Mouse (Mus musculus): ENCODE results near the gene Bag3. TPM values are rescaled to one million over a fixed set of nuclear protein-coding genes. Genes with fewer than 3 reads are reported as not detected.

Bag3 gene
- polyA plus RNA-seq, 1 experiment, result 68.3 TPM

DNA sequence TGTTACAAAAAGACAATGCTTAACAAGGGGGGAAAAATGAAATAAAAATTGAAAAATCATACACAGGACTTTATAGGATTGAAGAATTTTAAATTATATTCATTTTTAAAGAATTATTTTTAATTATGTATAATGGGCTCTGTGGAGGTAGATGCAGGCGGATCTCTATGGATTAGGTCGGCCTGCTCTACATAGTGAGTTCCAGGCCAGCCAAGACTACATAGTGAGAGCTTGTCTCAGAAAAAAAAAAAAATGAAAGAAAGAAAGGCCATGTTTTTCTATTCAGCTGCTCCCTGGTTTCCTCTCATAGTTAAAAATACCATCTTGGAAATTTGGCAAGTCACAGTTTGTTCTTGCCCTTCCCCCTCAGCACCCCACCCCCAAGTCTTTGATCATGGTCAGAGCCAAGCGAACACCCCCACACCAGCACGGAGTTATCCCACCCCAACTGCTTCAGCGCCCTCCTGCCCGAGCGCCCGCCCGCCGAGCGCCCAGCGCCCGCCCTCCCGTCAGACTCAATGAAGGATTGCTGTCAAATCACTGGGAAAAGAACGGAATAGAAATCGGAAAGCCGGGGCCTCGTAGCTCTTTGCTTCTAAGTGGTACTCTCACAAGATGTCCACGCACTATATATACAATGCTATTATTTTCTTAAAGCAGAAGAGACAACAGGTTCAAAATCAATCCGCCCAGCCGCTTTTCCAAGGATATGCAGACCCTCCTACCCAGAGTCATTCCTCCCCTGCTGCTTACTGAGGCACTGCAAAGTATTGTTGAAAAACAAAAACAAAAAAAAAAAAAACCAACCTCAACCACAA lies 68.9 kb downstream of the Bag3 start:
- Histone ChIP-seq H3ac (ENCODE audit: control insufficient read depth, insufficient read length) (no peak overlapping the region), H3K4me2 (ENCODE audit: low read depth) (no peak overlapping the region), H3K36me3 (ENCODE audit: control insufficient read depth, insufficient read depth) (no peaks in the 10 kb centered on the region), H3K4me3 (no peak overlapping the region), H3K79me2 (ENCODE audit: control insufficient read depth, insufficient read depth) (no peaks in the 10 kb centered on the region), H3K27me3 (ENCODE audit: control insufficient read depth, insufficient read depth, insufficient read length) (no peaks in the 10 kb centered on the region)
- TF ChIP-seq SRF (IDR thresholded peaks at IDR 0.05; ENCODE audit: control insufficient read depth, insufficient read length, low read depth), result no peak
- no peak for TF ChIP-seq POLR2AphosphoS2 (IDR thresholded peaks at IDR 0.05; ENCODE audit: insufficient read length, low read depth)
- TF ChIP-seq E2F4 (IDR thresholded peaks at IDR 0.05; ENCODE audit: insufficient read depth), result no peak
- no peak for TF ChIP-seq TCF3 (IDR thresholded peaks at IDR 0.05; ENCODE audit: insufficient read length, low read depth)
- no peak for TF ChIP-seq MYOG (IDR thresholded peaks at IDR 0.05; ENCODE audit: control insufficient read depth in 1 of 3, insufficient read depth in 1 of 3, insufficient read length in 2 of 3, low read depth in 2 of 3)
- no peak for TF ChIP-seq MAX (IDR thresholded peaks at IDR 0.05; ENCODE audit: low read depth)
- no peak for TF ChIP-seq TCF12 (IDR thresholded peaks at IDR 0.05; ENCODE audit: insufficient read depth, poor library complexity, severe bottlenecking)
- no peak for TF ChIP-seq CEBPB (IDR thresholded peaks at IDR 0.05; ENCODE audit: insufficient read depth, poor library complexity, severe bottlenecking)
- no peak for TF ChIP-seq POLR2A (IDR thresholded peaks at IDR 0.05; ENCODE audit: insufficient read length, low read depth)
- TF ChIP-seq MYOD1 (IDR thresholded peaks at IDR 0.05; ENCODE audit: control insufficient read depth in 1 of 3, insufficient read length in 2 of 3, low read depth in 2 of 3), result no peak
- TF ChIP-seq USF1 (IDR thresholded peaks at IDR 0.05; ENCODE audit: low read depth), result no peak
- TF ChIP-seq REST (IDR thresholded peaks at IDR 0.05; ENCODE audit: insufficient read depth, insufficient read length), result no peak

DNA sequence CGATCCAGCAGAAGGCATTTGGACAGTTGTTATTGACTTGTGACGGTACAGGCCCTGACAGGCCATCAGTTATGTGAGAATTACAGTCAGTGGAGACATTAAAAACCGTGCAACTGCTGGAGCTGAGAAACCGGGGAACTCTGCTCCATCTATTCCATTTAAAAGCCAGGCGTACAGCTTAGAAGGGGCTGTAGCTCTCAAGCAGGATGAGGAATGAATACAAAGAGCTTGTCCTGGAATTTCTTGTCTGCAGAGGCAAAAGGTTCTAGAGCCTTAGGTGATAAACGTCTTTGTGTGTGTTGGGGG lies 69.5 kb downstream of the Bag3 start:
- H3ac ChIP-seq (ENCODE audit: control insufficient read depth, insufficient read length), result no peak overlapping the region
- no peaks in the 10 kb centered on the region for H3K79me2 ChIP-seq (ENCODE audit: control insufficient read depth, insufficient read depth)
- no peaks in the 10 kb centered on the region for H3K27me3 ChIP-seq (ENCODE audit: control insufficient read depth, insufficient read depth, insufficient read length)
- no peak overlapping the region for H3K4me3 ChIP-seq
- TF ChIP-seq MAX (IDR thresholded peaks at IDR 0.05; ENCODE audit: low read depth) (no peak), SRF (IDR thresholded peaks at IDR 0.05; ENCODE audit: control insufficient read depth, insufficient read length, low read depth) (no peak)
- no peak overlapping the region for H3K4me2 ChIP-seq (ENCODE audit: low read depth)
- H3K36me3 ChIP-seq (ENCODE audit: control insufficient read depth, insufficient read depth), result no peaks in the 10 kb centered on the region

DNA sequence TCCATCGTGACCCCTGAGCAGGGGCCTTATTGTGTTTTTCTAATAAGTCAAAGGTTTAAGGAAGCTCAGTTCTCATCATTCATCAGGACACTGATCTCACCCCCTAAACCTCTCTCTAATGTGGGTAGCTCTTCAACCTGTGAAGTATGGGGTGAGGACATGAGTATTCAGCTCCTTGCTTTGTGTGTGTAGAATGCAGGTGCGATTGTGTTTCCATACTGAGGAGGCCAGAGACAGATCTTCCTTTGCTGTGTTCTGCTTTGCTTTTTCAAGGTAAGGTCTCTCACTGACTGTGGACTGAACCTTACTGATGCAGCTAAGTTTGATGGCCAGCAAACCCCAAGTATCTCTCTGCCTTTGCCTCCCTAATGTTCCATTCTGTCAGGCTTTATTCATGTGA lies 72.9 kb downstream of the Bag3 start:
- Histone ChIP-seq H3K4me2 (ENCODE audit: low read depth) (no peak overlapping the region), H3K4me3 (no peak overlapping the region), H3K79me2 (ENCODE audit: control insufficient read depth, insufficient read depth) (no peaks in the 10 kb centered on the region), H3K27me3 (ENCODE audit: control insufficient read depth, insufficient read depth, insufficient read length) (no peaks in the 10 kb centered on the region), H3ac (ENCODE audit: control insufficient read depth, insufficient read length) (no peak overlapping the region), H3K36me3 (ENCODE audit: control insufficient read depth, insufficient read depth) (no peaks in the 10 kb centered on the region)
- no peak for TF ChIP-seq MYOG (IDR thresholded peaks at IDR 0.05; ENCODE audit: control insufficient read depth in 1 of 3, insufficient read depth in 1 of 3, insufficient read length in 2 of 3, low read depth in 2 of 3)
- TF ChIP-seq CEBPB (IDR thresholded peaks at IDR 0.05; ENCODE audit: insufficient read depth, poor library complexity, severe bottlenecking), result no peak
- TF ChIP-seq MAX (IDR thresholded peaks at IDR 0.05; ENCODE audit: low read depth), result no peak
- TF ChIP-seq TCF12 (IDR thresholded peaks at IDR 0.05; ENCODE audit: insufficient read depth, poor library complexity, severe bottlenecking), result no peak
- no peak for TF ChIP-seq MYOD1 (IDR thresholded peaks at IDR 0.05; ENCODE audit: control insufficient read depth in 1 of 3, insufficient read length in 2 of 3, low read depth in 2 of 3)
- no peak for TF ChIP-seq SRF (IDR thresholded peaks at IDR 0.05; ENCODE audit: control insufficient read depth, insufficient read length, low read depth)

Other genes with a start within 250 kb of the Bag3 start
- 10.9 TPM for gene BC017158, start 225.4 kb upstream of the Bag3 start, polyA plus RNA-seq (2012; fragmentation: generic; extraction: Trizol)
- 8.5 TPM for gene Rgs10, start 104.9 kb upstream of the Bag3 start, polyA plus RNA-seq (2012; fragmentation: generic; extraction: Trizol)
- 31.4 TPM for gene Tial1, start 61.9 kb upstream of the Bag3 start, polyA plus RNA-seq (2012; fragmentation: generic; extraction: Trizol)
- 3.6 TPM for gene Inpp5f, start 87.7 kb downstream of the Bag3 start, polyA plus RNA-seq (2012; fragmentation: generic; extraction: Trizol)
- 14.5 TPM for gene Mcmbp, start 216.9 kb downstream of the Bag3 start, polyA plus RNA-seq (2012; fragmentation: generic; extraction: Trizol)
- gene Sec23ip, start 221.3 kb downstream of the Bag3 start, polyA plus RNA-seq (2012; fragmentation: generic; extraction: Trizol), result 19.2 TPM

Measured in myocyte (in vitro differentiated cells).